Mouse (Mus musculus): Measurements from ENCODE around the gene S100b. TPM values are rescaled to one million over a fixed set of nuclear protein-coding genes. Genes with fewer than 3 reads are reported as not detected.

Gene S100b
- polyA plus RNA-seq, 1 experiment, result 0.90 TPM

- Histone ChIP-seq H3K4me3 (ENCODE audit: control insufficient read depth, low read depth, low read length) (no peak overlapping the region), H3K4me1 (ENCODE audit: control insufficient read depth, insufficient read depth, low read length) (peaks cover 2% of the 10 kb centered on the region), H3K27ac (ENCODE audit: control insufficient read depth, insufficient read depth, low read depth, low read length) (no peak overlapping the region), H3K27me3 (ENCODE audit: control insufficient read depth, insufficient read depth, low read length) (no peaks in the 10 kb centered on the region), H3K36me3 (ENCODE audit: control insufficient read depth, insufficient read depth, low read length) (no peaks in the 10 kb centered on the region)
- no peak for TF ChIP-seq POLR2A (IDR thresholded peaks at IDR 0.05; ENCODE audit: control insufficient read depth, low read depth, low read length)
- no peak for TF ChIP-seq CTCF (IDR thresholded peaks at IDR 0.05; ENCODE audit: control insufficient read depth, insufficient read depth, insufficient replicate concordance, low read depth, low read length)
Measured at GRCm38 (mm10) chr10:76225944-76226343, 27.7 kb upstream of the S100b start.

DNA sequence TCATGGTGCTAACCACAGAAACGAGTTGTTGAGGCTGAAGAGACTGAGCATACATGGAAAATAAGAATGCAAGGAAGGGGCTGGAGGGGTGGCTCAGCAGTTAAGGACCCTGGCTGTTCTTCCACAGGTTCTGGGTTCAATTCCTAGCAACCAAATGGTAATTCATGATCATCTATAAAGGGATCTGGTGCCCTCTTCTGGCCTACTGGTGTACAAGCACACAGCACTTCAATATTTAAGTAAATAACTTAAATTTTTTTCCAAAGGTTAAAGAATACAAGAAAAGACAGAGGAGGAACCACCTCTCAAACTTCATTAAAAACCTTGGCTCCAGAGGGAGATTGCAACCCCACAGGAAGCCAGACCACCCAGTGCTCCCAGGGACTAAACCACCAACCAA, 24.0 kb upstream of the S100b start:
- TF ChIP-seq POLR2A (IDR thresholded peaks at IDR 0.05; ENCODE audit: control insufficient read depth, low read depth, low read length), result no peak
- no peak for TF ChIP-seq CTCF (IDR thresholded peaks at IDR 0.05; ENCODE audit: control insufficient read depth, insufficient read depth, insufficient replicate concordance, low read depth, low read length)
- peaks cover 2% of the 10 kb centered on the region for H3K4me1 ChIP-seq (ENCODE audit: control insufficient read depth, insufficient read depth, low read length)
- H3K27ac ChIP-seq (ENCODE audit: control insufficient read depth, insufficient read depth, low read depth, low read length), result no peak overlapping the region
- H3K27me3 ChIP-seq (ENCODE audit: control insufficient read depth, insufficient read depth, low read length), result no peaks in the 10 kb centered on the region
- no peaks in the 10 kb centered on the region for H3K36me3 ChIP-seq (ENCODE audit: control insufficient read depth, insufficient read depth, low read length)
- H3K4me3 ChIP-seq (ENCODE audit: control insufficient read depth, low read depth, low read length), result no peak overlapping the region

GRCm38 (mm10) chr10:76237341-76238225, 16.1 kb upstream of the S100b start, which contains the start of gene Prmt2:
TSS of gene Prmt2 (minus strand) at chr10:76237865.
- peaks cover 3% of the 10 kb centered on the region; the same call in 1 of the 2 replicates for H3K4me1 ChIP-seq (ENCODE audit: control insufficient read depth, insufficient read depth, low read length)
- H3K4me3 ChIP-seq (ENCODE audit: control insufficient read depth, low read depth, low read length), result peak within 1 kb of the TSS; percentile 81
- H3K27me3 ChIP-seq (ENCODE audit: control insufficient read depth, insufficient read depth, low read length), result no peaks in the 10 kb centered on the region
- H3K36me3 ChIP-seq (ENCODE audit: control insufficient read depth, insufficient read depth, low read length), result no peaks in the 10 kb centered on the region
- TF ChIP-seq POLR2A (IDR thresholded peaks at IDR 0.05; ENCODE audit: control insufficient read depth, low read depth, low read length), result no peak; the same call in 1 of the 2 replicates
- TF ChIP-seq CTCF (IDR thresholded peaks at IDR 0.05; ENCODE audit: control insufficient read depth, insufficient read depth, insufficient replicate concordance, low read depth, low read length), result no peak
- H3K27ac ChIP-seq (ENCODE audit: control insufficient read depth, insufficient read depth, low read depth, low read length), result peak within 1 kb of the TSS; percentile 62

DNA sequence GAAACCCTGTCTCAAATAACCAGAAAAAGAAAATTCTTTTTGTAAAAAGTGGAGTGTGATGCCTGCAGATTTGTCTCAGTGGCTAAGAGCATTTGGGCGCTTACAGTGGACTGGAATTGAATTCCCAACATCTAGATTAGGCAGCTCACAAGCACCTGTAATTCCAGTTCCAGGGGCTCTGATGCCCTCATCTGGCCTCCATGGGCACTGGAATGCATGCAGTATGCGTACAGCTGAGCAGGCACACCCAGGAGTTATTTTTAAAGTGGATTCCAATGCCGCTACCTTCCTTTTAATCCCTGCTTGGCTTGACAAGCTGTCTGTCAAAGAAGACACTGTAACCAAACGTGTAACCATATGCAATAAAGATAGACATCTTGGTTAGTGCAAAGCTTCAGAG, 14.3 kb upstream of the S100b start:
- no peak overlapping the region for H3K27ac ChIP-seq (ENCODE audit: control insufficient read depth, insufficient read depth, low read depth, low read length)
- no peaks in the 10 kb centered on the region for H3K36me3 ChIP-seq (ENCODE audit: control insufficient read depth, insufficient read depth, low read length)
- peaks cover 3% of the 10 kb centered on the region; the same call in 1 of the 2 replicates for H3K4me1 ChIP-seq (ENCODE audit: control insufficient read depth, insufficient read depth, low read length)
- no peak for TF ChIP-seq CTCF (IDR thresholded peaks at IDR 0.05; ENCODE audit: control insufficient read depth, insufficient read depth, insufficient replicate concordance, low read depth, low read length)
- no peak for TF ChIP-seq POLR2A (IDR thresholded peaks at IDR 0.05; ENCODE audit: control insufficient read depth, low read depth, low read length)
- H3K4me3 ChIP-seq (ENCODE audit: control insufficient read depth, low read depth, low read length), result no peak overlapping the region
- no peaks in the 10 kb centered on the region for H3K27me3 ChIP-seq (ENCODE audit: control insufficient read depth, insufficient read depth, low read length)

- no peak for TF ChIP-seq CTCF (IDR thresholded peaks at IDR 0.05; ENCODE audit: control insufficient read depth, insufficient read depth, insufficient replicate concordance, low read depth, low read length)
- TF ChIP-seq POLR2A (IDR thresholded peaks at IDR 0.05; ENCODE audit: control insufficient read depth, low read depth, low read length), result no peak
- Histone ChIP-seq H3K4me3 (ENCODE audit: control insufficient read depth, low read depth, low read length) (no peak overlapping the region), H3K27ac (ENCODE audit: control insufficient read depth, insufficient read depth, low read depth, low read length) (no peak overlapping the region), H3K27me3 (ENCODE audit: control insufficient read depth, insufficient read depth, low read length) (no peaks in the 10 kb centered on the region), H3K4me1 (ENCODE audit: control insufficient read depth, insufficient read depth, low read length) (no peaks in the 10 kb centered on the region), H3K36me3 (ENCODE audit: control insufficient read depth, insufficient read depth, low read length) (no peaks in the 10 kb centered on the region)
Measured at GRCm38 (mm10) chr10:76245106-76245505, 8.5 kb upstream of the S100b start.

GRCm38 (mm10) chr10:76246601-76247000, 7.1 kb upstream of the S100b start:
- H3K4me1 ChIP-seq (ENCODE audit: control insufficient read depth, insufficient read depth, low read length), result no peaks in the 10 kb centered on the region
- H3K27ac ChIP-seq (ENCODE audit: control insufficient read depth, insufficient read depth, low read depth, low read length), result no peak overlapping the region
- no peak overlapping the region for H3K4me3 ChIP-seq (ENCODE audit: control insufficient read depth, low read depth, low read length)
- H3K36me3 ChIP-seq (ENCODE audit: control insufficient read depth, insufficient read depth, low read length), result no peaks in the 10 kb centered on the region
- H3K27me3 ChIP-seq (ENCODE audit: control insufficient read depth, insufficient read depth, low read length), result no peaks in the 10 kb centered on the region
- no peak for TF ChIP-seq POLR2A (IDR thresholded peaks at IDR 0.05; ENCODE audit: control insufficient read depth, low read depth, low read length)
- no peak for TF ChIP-seq CTCF (IDR thresholded peaks at IDR 0.05; ENCODE audit: control insufficient read depth, insufficient read depth, insufficient replicate concordance, low read depth, low read length)

DNA sequence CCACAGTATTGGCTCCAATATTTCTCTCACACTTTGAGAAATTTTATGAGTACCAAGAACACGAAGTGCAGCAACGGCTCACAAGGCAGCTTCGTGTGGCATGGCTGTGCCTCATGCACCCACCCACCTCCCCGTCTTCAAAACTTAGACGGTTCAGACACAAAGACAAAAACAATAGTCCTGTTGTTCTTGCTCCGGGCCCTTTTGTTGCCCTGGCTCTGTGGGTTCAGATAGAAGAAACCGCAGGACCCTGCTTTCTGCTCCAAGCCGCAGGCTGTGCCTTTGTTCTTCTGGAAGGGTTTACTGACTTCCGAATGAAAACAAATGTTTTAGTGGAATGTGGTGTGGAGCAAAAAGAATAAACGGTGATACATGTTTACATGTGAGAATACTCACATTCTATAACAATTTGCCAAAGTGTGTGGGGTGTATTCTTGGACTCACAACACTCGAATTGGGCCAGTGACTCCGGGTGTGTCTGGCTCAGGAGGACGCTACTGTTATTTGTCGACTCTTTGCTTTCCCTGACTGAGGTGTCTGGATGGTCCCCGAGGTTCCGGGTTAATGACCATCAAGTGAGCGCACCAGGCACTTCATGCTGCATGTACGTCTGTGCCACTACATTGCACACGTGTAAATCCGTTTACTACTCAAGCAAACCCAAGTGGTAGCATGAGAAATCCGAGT, 5.5 kb upstream of the S100b start:
- TF ChIP-seq CTCF (IDR thresholded peaks at IDR 0.05; ENCODE audit: control insufficient read depth, insufficient read depth, insufficient replicate concordance, low read depth, low read length), result no peak
- no peak for TF ChIP-seq POLR2A (IDR thresholded peaks at IDR 0.05; ENCODE audit: control insufficient read depth, low read depth, low read length)
- no peaks in the 10 kb centered on the region for H3K36me3 ChIP-seq (ENCODE audit: control insufficient read depth, insufficient read depth, low read length)
- H3K27ac ChIP-seq (ENCODE audit: control insufficient read depth, insufficient read depth, low read depth, low read length), result no peak overlapping the region
- no peaks in the 10 kb centered on the region for H3K27me3 ChIP-seq (ENCODE audit: control insufficient read depth, insufficient read depth, low read length)
- H3K4me1 ChIP-seq (ENCODE audit: control insufficient read depth, insufficient read depth, low read length), result no peaks in the 10 kb centered on the region
- H3K4me3 ChIP-seq (ENCODE audit: control insufficient read depth, low read depth, low read length), result no peak overlapping the region
